Mouse (Mus musculus) activated CD4-positive, CD25-positive, alpha-beta regulatory T cell (primary cell): Measurements from ENCODE around the gene Olfr910. TPM values are rescaled to one million over a fixed set of nuclear protein-coding genes. Genes with fewer than 3 reads are reported as not detected.

Source experiments
- polyA plus RNA-seq, 2 experiments: library from polyadenylated mRNA; unstranded; fragments of 100-300 nt; shearing (Covaris generic); gene quantifications; one replicate each; pipeline ENCODE4 v1.2.1; 2017

Gene Olfr910
- polyA plus RNA-seq, result not detected

GRCm38 (mm10) chr9:38537549-38537948, at the start of gene Olfr910:
Gene Olfr910, plus strand, starts transcription at chr9:38537849.

GRCm38 (mm10) chr9:38495501-38495900, 42.1 kb upstream of the Olfr910 start, which contains the start of gene Olfr907:
Gene Olfr907, plus strand, starts transcription at chr9:38495801.

GRCm38 (mm10) chr9:38521280-38521679, 16.4 kb upstream of the Olfr910 start, which contains the start of gene Olfr911-ps1:
Gene Olfr911-ps1, plus strand, starts transcription at chr9:38521580.

GRCm38 (mm10) chr9:38579878-38580277, 42.2 kb downstream of the Olfr910 start, which contains the start of gene Olfr912:
Gene Olfr912, plus strand, starts transcription at chr9:38580178.

Other genes with a start within 250 kb of the Olfr910 start
- not detected for gene Olfr896-ps1, start 246.7 kb upstream of the Olfr910 start, polyA plus RNA-seq
- not detected for gene Olfr25, start 208.8 kb upstream of the Olfr910 start, polyA plus RNA-seq
- gene Olfr898, start 189.4 kb upstream of the Olfr910 start, polyA plus RNA-seq, result under 1 TPM; 0.13 to 0.28 TPM
- under 1 TPM in 1 of 2 experiments, not detected in 1; 0.07 TPM for gene Olfr250, start 171.0 kb upstream of the Olfr910 start, polyA plus RNA-seq
- under 1 TPM in 1 of 2 experiments, not detected in 1; 0.10 TPM for gene Olfr251, start 160.8 kb upstream of the Olfr910 start, polyA plus RNA-seq
- under 1 TPM in 1 of 2 experiments, not detected in 1; 0.04 TPM for gene Olfr147, start 136.2 kb upstream of the Olfr910 start, polyA plus RNA-seq
- under 1 TPM in 1 of 2 experiments, not detected in 1; 0.10 TPM for gene Olfr901, start 108.4 kb upstream of the Olfr910 start, polyA plus RNA-seq
- not detected for gene Olfr902, start 90.2 kb upstream of the Olfr910 start, polyA plus RNA-seq
- not detected for gene Olfr904, start 74.7 kb upstream of the Olfr910 start, polyA plus RNA-seq
- under 1 TPM in 1 of 2 experiments, not detected in 1; 0.21 TPM for gene Olfr905, start 66.7 kb upstream of the Olfr910 start, polyA plus RNA-seq
- gene Olfr906, start 50.8 kb upstream of the Olfr910 start, polyA plus RNA-seq, result not detected
- gene Olfr907, start 42.0 kb upstream of the Olfr910 start, polyA plus RNA-seq, result not detected
- gene Olfr911-ps1, start 16.3 kb upstream of the Olfr910 start, polyA plus RNA-seq, result under 1 TPM in 1 of 2 experiments, not detected in 1; 0.06 TPM
- under 1 TPM; 0.07 to 0.27 TPM for gene Olfr912, start 42.3 kb downstream of the Olfr910 start, polyA plus RNA-seq
- gene Olfr913, start 54.9 kb downstream of the Olfr910 start, polyA plus RNA-seq, result not detected
- gene Olfr914, start 67.3 kb downstream of the Olfr910 start, polyA plus RNA-seq, result under 1 TPM in 1 of 2 experiments, not detected in 1; 0.04 TPM
- under 1 TPM; 0.10 to 0.44 TPM for gene Olfr916, start 122.0 kb downstream of the Olfr910 start, polyA plus RNA-seq
- not detected for gene Olfr917, start 128.0 kb downstream of the Olfr910 start, polyA plus RNA-seq
- not detected for gene Olfr918, start 136.8 kb downstream of the Olfr910 start, polyA plus RNA-seq
- gene Olfr919, start 165.8 kb downstream of the Olfr910 start, polyA plus RNA-seq, result not detected
- 10 to 100 TPM; 23.5 to 31.6 TPM for gene Vwa5a, start 180.4 kb downstream of the Olfr910 start, polyA plus RNA-seq
- under 1 TPM in 1 of 2 experiments, not detected in 1; 0.10 TPM for gene Olfr920, start 214.4 kb downstream of the Olfr910 start, polyA plus RNA-seq
- under 1 TPM; 0.06 to 0.09 TPM for gene Olfr921, start 235.2 kb downstream of the Olfr910 start, polyA plus RNA-seq